Mouse (Mus musculus): Measurements from ENCODE around the gene Acat3. TPM values are rescaled to one million over a fixed set of nuclear protein-coding genes. Genes with fewer than 3 reads are reported as not detected.

Acat3 gene
- polyA plus RNA-seq, 1 experiment = 2.9 TPM

- Histone ChIP-seq H3K4me3 (ENCODE audit: control insufficient read depth, low read depth, low read length) (peak overlapping the region; percentile 99), H3K27ac (ENCODE audit: control insufficient read depth, insufficient read depth, low read depth, low read length) (peak overlapping the region; percentile 100), H3K4me1 (ENCODE audit: control insufficient read depth, insufficient read depth, low read length) (no peaks in the 10 kb centered on the region), H3K27me3 (ENCODE audit: control insufficient read depth, insufficient read depth, low read length) (no peaks in the 10 kb centered on the region), H3K36me3 (ENCODE audit: control insufficient read depth, insufficient read depth, low read length) (peaks cover 2% of the 10 kb centered on the region; the same call in 1 of the 2 replicates)
- TF ChIP-seq CTCF (IDR thresholded peaks at IDR 0.05; ENCODE audit: control insufficient read depth, insufficient read depth, insufficient replicate concordance, low read depth, low read length) (no peak), POLR2A (IDR thresholded peaks at IDR 0.05; ENCODE audit: control insufficient read depth, low read depth, low read length) (no peak)
Observed at GRCm38 (mm10) chr17:12916588-12917380, 23.6 kb downstream of the Acat3 start.

GRCm38 (mm10) chr17:12915881-12916583 lies 24.4 kb downstream of the Acat3 start, which contains the start of gene Mrpl18:
Mrpl18 (minus strand) TSS chr17:12916345.
- no peaks in the 10 kb centered on the region for H3K27me3 ChIP-seq (ENCODE audit: control insufficient read depth, insufficient read depth, low read length)

GRCm38 (mm10) chr17:12915488-12915880 lies 24.9 kb downstream of the Acat3 start, which contains the start of gene Tcp1:
Tcp1 (plus strand) TSS chr17:12915701.
- TF ChIP-seq CTCF (IDR thresholded peaks at IDR 0.05; ENCODE audit: control insufficient read depth, insufficient read depth, insufficient replicate concordance, low read depth, low read length) (no peak), POLR2A (IDR thresholded peaks at IDR 0.05; ENCODE audit: control insufficient read depth, low read depth, low read length) (no peak)
- Histone ChIP-seq H3K4me3 (ENCODE audit: control insufficient read depth, low read depth, low read length) (peak within 1 kb of the TSS; percentile 99), H3K4me1 (ENCODE audit: control insufficient read depth, insufficient read depth, low read length) (no peaks in the 10 kb centered on the region; the same call in 1 of the 2 replicates), H3K27ac (ENCODE audit: control insufficient read depth, insufficient read depth, low read depth, low read length) (peak within 1 kb of the TSS; percentile 100), H3K36me3 (ENCODE audit: control insufficient read depth, insufficient read depth, low read length) (peaks cover 2% of the 10 kb centered on the region; the same call in 1 of the 2 replicates), H3K27me3 (ENCODE audit: control insufficient read depth, insufficient read depth, low read length) (no peaks in the 10 kb centered on the region)

More at GRCm38 (mm10) chr17:12915881-12916583, 24.4 kb downstream of the Acat3 start, which contains the start of gene Mrpl18:
- Histone ChIP-seq H3K4me3 (ENCODE audit: control insufficient read depth, low read depth, low read length) (peak within 1 kb of the TSS; percentile 99), H3K27ac (ENCODE audit: control insufficient read depth, insufficient read depth, low read depth, low read length) (peak within 1 kb of the TSS; percentile 100), H3K4me1 (ENCODE audit: control insufficient read depth, insufficient read depth, low read length) (no peaks in the 10 kb centered on the region), H3K36me3 (ENCODE audit: control insufficient read depth, insufficient read depth, low read length) (peaks cover 2% of the 10 kb centered on the region; the same call in 1 of the 2 replicates)
- peak; percentile 98 for TF ChIP-seq POLR2A (IDR thresholded peaks at IDR 0.05; ENCODE audit: control insufficient read depth, low read depth, low read length)
- no peak for TF ChIP-seq CTCF (IDR thresholded peaks at IDR 0.05; ENCODE audit: control insufficient read depth, insufficient read depth, insufficient replicate concordance, low read depth, low read length)

- H3K4me1 ChIP-seq (ENCODE audit: control insufficient read depth, insufficient read depth, low read length) = no peaks in the 10 kb centered on the region; the same call in 1 of the 2 replicates
- H3K36me3 ChIP-seq (ENCODE audit: control insufficient read depth, insufficient read depth, low read length) = no peaks in the 10 kb centered on the region; the same call in 1 of the 2 replicates
- H3K27me3 ChIP-seq (ENCODE audit: control insufficient read depth, insufficient read depth, low read length) = no peaks in the 10 kb centered on the region
- H3K4me3 ChIP-seq (ENCODE audit: control insufficient read depth, low read depth, low read length) = peak overlapping the region; percentile 34; the same call in 1 of the 2 replicates
- TF ChIP-seq POLR2A (IDR thresholded peaks at IDR 0.05; ENCODE audit: control insufficient read depth, low read depth, low read length) = no peak
- TF ChIP-seq CTCF (IDR thresholded peaks at IDR 0.05; ENCODE audit: control insufficient read depth, insufficient read depth, insufficient replicate concordance, low read depth, low read length) = no peak
- H3K27ac ChIP-seq (ENCODE audit: control insufficient read depth, insufficient read depth, low read depth, low read length) = no peak overlapping the region
Observed at GRCm38 (mm10) chr17:12910391-12910790, 30.0 kb downstream of the Acat3 start.

DNA sequence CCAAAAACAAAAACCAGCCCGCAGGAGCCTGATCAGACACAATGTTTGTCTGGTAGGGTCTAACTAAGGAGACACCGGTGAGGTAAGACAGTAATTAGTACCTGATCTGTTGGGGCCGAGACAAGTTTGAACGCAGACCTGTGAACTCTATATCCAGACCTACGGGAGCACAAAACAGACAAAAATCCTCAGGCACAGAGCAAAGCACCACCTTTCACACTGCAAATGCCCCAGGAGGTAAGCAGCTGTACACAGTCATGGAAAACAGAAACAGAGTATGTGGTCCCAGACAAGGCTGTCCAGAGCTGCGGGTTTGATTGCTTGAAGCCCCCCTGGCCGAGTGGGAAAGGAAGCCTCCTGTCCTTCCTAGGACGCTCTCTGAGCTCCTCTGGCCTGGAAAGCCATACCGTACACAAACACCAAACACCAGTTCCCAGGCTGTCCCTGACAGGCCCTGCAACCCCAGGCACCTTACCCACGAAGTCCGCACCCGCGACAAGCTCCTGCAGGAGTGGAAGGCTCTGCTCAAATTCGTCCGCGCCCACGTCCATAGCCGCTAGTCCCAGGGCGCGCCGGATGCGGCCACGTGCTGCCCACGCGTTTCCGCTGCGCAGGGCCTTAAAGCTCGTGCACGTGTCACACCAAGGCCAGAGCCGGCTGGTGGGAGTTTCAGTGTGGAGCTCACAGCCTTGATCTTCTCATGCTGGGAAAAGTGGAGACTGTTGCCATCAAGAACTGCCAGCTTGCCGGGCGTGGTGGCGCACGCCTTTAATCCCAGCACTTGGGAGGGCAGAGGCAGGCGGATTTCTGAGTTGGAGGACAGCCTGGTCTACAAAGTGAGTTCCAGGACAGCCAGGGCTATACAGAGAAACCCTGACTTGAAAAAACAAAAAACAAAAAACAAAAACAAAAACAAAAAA lies 30.8 kb downstream of the Acat3 start, which contains the start of gene Pnldc1:
Pnldc1 (minus strand) TSS at position 870 of the 920 bp plus-strand sequence.
- Histone ChIP-seq H3K36me3 (ENCODE audit: control insufficient read depth, insufficient read depth, low read length) (no peaks in the 10 kb centered on the region; the same call in 1 of the 2 replicates), H3K4me1 (ENCODE audit: control insufficient read depth, insufficient read depth, low read length) (no peaks in the 10 kb centered on the region; the same call in 1 of the 2 replicates), H3K4me3 (ENCODE audit: control insufficient read depth, low read depth, low read length) (peak within 1 kb of the TSS; percentile 83), H3K27ac (ENCODE audit: control insufficient read depth, insufficient read depth, low read depth, low read length) (no peak within 1 kb of the TSS; the same call in 1 of the 2 replicates), H3K27me3 (ENCODE audit: control insufficient read depth, insufficient read depth, low read length) (no peaks in the 10 kb centered on the region)
- TF ChIP-seq POLR2A (IDR thresholded peaks at IDR 0.05; ENCODE audit: control insufficient read depth, low read depth, low read length) (peak; percentile 29; the same call in 1 of the 2 replicates), CTCF (IDR thresholded peaks at IDR 0.05; ENCODE audit: control insufficient read depth, insufficient read depth, insufficient replicate concordance, low read depth, low read length) (no peak)

DNA sequence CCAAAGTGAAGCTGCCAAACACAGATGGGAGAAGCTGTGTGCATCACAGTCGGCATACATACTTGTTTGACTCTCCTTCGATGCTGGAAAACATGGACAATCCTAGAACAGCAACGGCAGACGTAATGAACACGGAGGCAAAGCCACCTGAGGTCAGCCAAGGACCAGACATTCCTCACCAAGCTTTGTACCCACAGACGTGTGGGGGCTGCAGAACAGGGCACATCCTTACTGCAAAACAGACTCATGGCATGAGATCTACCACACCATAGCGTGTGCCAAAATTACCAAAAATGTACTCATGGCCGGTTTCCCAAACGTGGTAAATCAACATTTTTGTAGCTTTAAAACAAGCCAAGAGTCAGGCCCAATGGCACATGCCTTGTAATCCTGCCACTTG lies 34.0 kb downstream of the Acat3 start:
- no peak for TF ChIP-seq POLR2A (IDR thresholded peaks at IDR 0.05; ENCODE audit: control insufficient read depth, low read depth, low read length)
- TF ChIP-seq CTCF (IDR thresholded peaks at IDR 0.05; ENCODE audit: control insufficient read depth, insufficient read depth, insufficient replicate concordance, low read depth, low read length) = no peak
- Histone ChIP-seq H3K27ac (ENCODE audit: control insufficient read depth, insufficient read depth, low read depth, low read length) (0 out of 2 replicates have a peak overlapping the region, but pooled peaks have one; percentile 11), H3K36me3 (ENCODE audit: control insufficient read depth, insufficient read depth, low read length) (no peaks in the 10 kb centered on the region), H3K4me3 (ENCODE audit: control insufficient read depth, low read depth, low read length) (no peak overlapping the region), H3K27me3 (ENCODE audit: control insufficient read depth, insufficient read depth, low read length) (no peaks in the 10 kb centered on the region), H3K4me1 (ENCODE audit: control insufficient read depth, insufficient read depth, low read length) (no peaks in the 10 kb centered on the region; the same call in 1 of the 2 replicates)
